Mouse (Mus musculus): Measurements from ENCODE around the gene Slc30a4. TPM values are rescaled to one million over a fixed set of nuclear protein-coding genes. Genes with fewer than 3 reads are reported as not detected.

The Slc30a4 gene
- 10 to 100 TPM; 28.4 to 29.4 TPM for total RNA-seq (2021)

DNA sequence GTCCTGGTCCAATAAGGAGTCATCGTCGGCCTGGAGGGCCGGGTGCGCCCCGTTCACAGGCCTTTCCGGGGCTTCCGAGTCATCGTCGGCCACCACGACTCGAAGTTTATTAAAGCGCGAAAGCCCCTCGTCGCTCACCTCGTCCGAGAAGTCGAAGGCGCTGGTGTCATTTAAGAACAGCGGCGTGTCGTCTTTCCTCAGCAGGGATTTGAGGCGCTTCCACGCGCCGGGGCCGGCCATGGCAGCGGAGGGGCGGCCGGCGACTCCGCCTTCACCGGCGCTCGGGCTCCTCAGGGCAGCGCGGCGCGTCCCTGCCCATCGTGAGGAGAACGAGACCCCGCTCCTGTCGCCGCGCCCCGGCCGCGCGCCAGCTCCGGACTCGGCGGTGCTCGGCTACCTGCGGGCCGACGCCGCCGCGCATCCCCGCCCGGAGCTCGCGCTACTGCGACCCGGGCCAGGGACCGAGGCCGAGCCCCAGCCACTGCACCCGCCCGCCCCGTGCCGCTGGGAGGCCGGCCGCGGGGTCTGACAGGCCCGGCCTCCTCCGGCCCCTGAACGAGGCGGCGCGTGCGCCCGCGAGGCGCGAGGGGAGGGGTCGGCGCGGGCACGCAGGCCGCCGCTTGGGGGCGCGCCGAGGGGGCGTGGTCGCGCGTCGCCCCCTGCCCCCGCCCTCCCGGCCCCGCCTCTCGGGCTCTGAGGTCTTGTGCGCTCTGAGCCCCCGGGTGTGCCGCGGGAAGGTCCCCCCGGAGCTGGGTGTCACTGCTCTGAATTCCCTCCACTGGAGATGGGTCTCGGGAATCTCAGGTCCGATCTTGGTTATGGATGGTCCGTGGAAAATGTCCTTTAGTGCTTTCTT, at the start of gene Slc30a4:
TSS of gene Slc30a4 (minus strand) at position 483 of the 856 bp plus-strand sequence.
- DNase-seq (ENCODE audit: extremely low spot score in 1 of 2, low spot score in 1 of 2): peak; percentile 60 to 67

GRCm38 (mm10) chr2:122746461-122746860, 44.0 kb upstream of the Slc30a4 start:
- DNase-seq (ENCODE audit: extremely low spot score in 1 of 2, low spot score in 1 of 2): no peak

- DNase-seq (ENCODE audit: extremely low spot score in 1 of 2, low spot score in 1 of 2): no peak
Observed at GRCm38 (mm10) chr2:122739023-122739422, 36.6 kb upstream of the Slc30a4 start.

DNA sequence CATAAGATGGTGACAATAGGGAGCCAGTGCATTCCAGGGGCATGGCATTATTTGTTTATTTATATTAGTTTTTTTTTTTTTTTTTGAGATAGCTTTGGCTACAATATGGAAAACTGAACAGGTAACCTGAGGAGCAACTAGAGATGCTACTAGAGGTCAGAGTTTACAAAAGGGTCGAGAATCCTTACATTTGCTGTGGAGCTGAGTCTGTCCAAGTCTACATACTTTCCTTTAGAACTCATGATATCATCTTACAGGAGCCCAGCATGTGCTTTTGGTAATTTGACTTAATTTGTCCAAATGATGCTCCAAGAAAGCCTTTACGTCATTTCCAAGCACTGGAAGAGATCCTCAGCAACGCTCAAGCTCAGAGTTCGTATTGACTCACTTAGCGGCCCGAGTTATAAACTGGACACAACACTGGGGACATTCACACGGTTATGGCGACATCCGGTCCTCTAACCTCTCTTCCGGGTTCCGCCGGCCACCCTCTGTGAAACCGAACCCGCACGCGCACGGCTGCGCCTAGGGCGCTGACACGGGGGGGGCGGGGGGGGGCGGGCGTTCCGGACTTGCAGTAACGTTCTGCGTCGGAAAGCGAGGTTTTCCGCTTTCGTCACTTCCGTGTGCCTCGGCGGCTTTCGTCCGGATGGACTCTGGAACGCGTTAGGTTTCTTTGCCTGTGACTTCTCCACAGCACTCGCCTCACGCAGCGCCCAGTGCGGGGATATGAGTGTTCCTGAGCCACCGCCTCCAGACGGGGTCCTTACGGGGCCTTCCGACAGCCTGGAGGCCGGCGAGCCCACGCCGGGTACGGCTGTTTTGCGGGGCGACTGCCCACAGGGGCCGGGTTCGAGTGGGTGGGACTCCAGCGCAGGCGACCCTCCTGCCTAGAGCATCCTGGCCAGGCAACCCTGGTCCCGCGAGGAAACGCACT, 35.7 kb upstream of the Slc30a4 start, which contains the start of gene Bloc1s6:
TSS of gene Bloc1s6 (plus strand) at position 610 of the 937 bp plus-strand sequence.
- peak; percentile 81 to 91 for DNase-seq (ENCODE audit: extremely low spot score in 1 of 2, low spot score in 1 of 2)

GRCm38 (mm10) chr2:122731456-122731855, 29.0 kb upstream of the Slc30a4 start:
- no peak for DNase-seq (ENCODE audit: extremely low spot score in 1 of 2, low spot score in 1 of 2)

DNA sequence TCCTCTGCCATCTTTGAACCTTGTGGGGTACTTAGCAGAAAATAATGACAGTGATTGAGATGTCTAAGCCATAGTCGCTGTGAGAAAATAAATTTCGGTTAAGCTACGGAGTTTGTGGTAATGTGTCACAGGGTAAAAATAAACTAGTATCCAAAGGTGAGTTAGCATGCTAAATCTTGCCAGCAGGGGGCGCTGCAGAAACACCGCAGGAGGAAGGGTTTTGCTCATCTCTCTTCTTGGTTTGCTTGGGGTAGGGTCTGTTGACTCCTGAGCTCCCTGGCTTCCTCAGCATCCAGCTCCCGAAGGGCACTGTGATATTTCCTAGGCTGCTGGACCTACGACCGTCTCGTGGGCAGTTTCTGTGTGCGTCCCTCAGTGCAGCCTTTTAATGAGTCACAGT, 23.1 kb upstream of the Slc30a4 start:
- DNase-seq (ENCODE audit: extremely low spot score in 1 of 2, low spot score in 1 of 2): peak in 1 of 2 experiments; percentile 42

- DNase-seq (ENCODE audit: extremely low spot score in 1 of 2, low spot score in 1 of 2): no peak
Observed at GRCm38 (mm10) chr2:122720564-122720963, 18.1 kb upstream of the Slc30a4 start.

- no peak for DNase-seq (ENCODE audit: extremely low spot score in 1 of 2, low spot score in 1 of 2)
Observed at GRCm38 (mm10) chr2:122719232-122719631, 16.8 kb upstream of the Slc30a4 start.

DNA sequence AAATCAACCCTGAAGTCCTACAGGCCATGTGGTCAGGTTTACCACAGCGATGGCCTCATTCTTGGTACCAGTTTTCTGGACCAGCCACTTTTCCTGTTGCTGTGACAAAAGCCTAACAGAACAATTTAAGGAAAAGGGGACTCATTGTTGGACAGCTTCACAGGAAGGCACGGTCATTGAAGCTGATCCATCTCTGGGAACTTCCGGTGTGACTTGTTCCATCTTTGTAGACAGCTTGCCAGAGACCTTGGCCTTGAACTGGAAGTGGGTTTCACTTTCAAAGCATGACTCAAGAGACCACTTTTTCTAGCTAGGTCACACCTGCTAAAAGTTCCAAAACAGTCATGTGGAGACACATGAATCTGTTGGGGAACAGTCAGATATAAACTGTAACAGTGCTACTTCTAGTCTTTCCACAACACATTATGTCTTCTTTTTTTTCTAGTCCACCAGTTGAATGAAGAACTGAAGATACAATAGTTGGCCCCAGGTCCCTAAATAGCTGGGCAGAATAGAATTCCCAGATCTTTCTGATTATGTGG, 13.9 kb upstream of the Slc30a4 start:
- no peak for DNase-seq (ENCODE audit: extremely low spot score in 1 of 2, low spot score in 1 of 2)

DNA sequence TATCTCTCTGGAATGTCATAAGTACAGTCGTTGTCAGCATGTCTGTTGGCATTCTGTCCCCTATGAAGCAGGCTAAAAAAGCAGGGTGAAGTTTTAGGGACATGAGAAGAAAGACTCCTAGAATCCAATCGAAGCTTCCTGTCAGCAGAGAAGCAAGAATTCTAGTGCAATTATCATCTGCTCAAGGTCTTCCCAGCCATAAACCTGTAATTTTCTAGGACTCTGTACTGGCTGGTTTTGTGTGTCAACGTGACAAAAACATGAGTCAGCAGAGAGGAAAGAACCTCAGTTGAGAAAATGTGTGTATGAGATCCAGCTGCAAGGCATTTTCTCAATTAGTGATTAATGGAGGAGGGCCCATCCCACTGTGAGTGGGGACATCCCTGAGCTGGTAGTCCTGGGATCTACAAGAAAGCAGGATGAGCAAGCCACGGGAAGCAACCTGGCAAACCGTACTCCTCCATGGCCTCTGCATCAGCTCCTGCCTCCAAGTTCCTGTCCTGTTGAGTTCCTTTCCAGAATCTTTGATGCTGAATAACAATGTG, 12.8 kb upstream of the Slc30a4 start:
- DNase-seq (ENCODE audit: extremely low spot score in 1 of 2, low spot score in 1 of 2): no peak

DNA sequence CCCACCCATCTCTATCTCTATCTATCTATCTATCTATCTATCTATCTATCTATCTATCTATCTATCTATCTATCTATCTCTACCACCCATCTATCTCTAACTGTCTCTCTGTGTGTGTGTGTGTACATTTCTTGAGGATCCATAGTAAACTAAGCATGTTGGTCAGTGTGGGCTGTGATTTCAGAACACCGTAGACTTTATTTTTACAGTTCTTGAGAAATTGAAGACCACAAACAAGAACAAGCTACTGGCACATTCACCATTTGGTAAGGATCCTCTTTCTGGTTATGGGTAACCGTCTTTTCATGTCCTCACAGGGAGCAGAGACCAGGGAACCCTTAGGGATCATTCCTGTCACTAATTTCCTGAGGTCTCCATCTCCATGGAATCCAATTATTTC, 10.4 kb upstream of the Slc30a4 start:
- no peak for DNase-seq (ENCODE audit: extremely low spot score in 1 of 2, low spot score in 1 of 2)

DNA sequence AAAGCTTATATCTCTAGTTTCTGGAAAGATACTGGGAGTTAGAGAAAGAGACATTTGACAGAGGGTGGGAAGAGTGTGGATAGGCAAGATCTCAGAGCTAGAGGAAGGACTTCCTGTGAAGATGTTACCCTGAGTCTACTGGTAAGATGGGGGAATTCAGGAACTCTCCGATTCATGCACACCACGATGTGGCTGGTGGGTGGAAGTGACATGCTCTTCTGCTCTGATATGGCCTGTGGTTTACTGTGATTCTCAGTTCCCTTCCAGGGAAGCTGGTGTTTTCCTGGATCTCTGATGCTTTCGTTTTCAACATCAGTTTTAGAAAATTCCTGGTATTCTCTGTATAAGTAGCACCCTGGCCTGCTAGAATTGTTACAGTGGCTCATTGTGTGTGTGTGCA, 9.4 kb upstream of the Slc30a4 start:
- no peak for DNase-seq (ENCODE audit: extremely low spot score in 1 of 2, low spot score in 1 of 2)

- DNase-seq (ENCODE audit: extremely low spot score in 1 of 2, low spot score in 1 of 2): no peak
Observed at GRCm38 (mm10) chr2:122709156-122709555, 6.7 kb upstream of the Slc30a4 start.

DNA sequence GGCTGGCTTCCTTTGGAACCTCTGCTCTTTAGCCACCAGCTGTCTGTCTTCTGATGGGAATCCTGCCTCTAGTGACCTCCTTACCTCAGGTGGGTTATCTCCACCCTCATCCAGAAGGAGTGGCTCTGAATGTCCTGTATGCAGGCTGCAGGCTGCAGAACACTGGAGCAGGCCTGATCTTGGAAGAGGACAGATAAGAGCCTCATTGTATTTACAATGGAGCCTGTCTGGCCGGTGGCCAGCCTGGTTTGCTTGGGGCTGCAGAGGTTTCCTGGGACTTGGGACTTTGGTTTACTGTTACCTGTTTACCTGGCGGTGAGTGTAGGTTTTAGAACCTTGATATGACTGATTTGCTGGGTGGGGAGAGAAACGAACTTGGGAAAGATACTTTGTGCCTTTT, 5.6 kb upstream of the Slc30a4 start:
- DNase-seq (ENCODE audit: extremely low spot score in 1 of 2, low spot score in 1 of 2): no peak

DNA sequence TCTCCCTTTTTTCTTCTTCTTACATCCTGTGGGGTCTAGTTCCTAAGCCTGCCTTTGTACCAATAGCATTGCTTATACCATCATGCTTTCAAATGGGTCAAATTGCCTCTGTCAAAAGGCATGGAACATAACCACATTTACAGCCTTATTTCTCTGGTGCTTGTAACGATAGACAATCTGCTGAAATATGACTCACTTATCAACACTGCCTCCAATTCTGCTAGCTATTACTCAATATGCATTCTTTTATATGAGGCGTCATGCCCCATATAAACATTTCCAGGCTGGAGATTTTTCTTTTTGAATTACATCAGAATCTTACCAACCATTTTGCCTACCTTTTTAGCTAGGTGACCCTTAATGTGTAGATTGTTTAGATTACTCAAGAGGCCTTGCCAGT, 2.1 kb upstream of the Slc30a4 start:
- DNase-seq (ENCODE audit: extremely low spot score in 1 of 2, low spot score in 1 of 2): no peak

- peak in 1 of 2 experiments; percentile 12 for DNase-seq (ENCODE audit: extremely low spot score in 1 of 2, low spot score in 1 of 2)
Observed at GRCm38 (mm10) chr2:122701871-122702180, 637 bp downstream of the Slc30a4 start.

DNA sequence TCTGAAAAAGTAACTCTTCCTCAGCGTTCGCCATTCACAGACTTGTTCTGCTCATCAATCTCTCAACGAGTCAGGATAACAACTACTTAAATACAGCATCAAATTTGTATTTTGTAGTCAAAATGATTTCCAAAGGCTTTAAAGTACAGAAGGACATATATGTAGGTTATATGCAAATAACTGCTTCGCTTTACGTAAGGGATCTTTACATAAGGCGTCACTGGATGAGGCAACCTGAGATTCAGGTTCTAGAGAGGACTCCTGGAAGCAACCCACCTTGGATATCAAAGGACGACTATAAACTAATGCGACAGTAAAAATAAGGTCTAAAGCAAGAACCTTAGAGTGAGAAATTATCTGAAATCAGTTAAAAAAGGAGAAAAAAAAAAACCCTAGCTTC, 1.5 kb downstream of the Slc30a4 start:
- no peak for DNase-seq (ENCODE audit: extremely low spot score in 1 of 2, low spot score in 1 of 2)

DNA sequence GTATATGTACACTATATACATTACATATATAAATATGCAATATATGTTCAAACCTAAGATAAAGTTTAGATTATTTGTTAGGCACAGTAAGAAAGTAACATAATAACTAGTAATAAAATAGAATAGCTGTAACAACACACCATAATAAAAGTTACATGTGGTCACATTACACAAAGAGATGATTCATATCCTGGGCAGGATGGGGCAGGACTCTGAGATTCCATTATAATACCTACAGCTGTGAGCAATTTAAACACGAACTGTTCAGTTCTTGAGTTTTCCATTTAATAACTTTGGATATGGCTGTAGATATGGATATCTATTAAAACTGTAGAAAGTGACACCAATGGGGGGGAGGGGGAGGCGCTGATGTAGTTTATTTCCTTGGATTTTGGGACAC, 4.9 kb downstream of the Slc30a4 start:
- no peak for DNase-seq (ENCODE audit: extremely low spot score in 1 of 2, low spot score in 1 of 2)

DNA sequence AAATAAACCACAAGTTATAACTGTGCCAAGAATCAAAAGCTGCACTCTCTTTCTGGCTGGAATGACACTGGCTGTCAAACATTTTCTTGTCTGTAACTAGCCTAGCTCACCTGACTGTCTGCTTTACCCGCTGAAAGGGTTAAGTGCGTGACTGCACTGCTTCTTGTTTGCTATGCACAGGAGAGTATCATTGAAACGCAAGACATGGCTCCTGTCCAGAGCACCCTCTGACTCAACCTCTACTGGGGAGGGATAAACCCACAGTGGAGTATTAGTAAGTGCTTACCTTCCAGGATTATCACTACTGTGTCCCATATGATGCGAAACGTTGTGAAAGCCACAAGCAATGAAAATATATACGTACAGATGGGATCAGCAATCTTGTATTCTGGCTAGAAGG, 15.8 kb downstream of the Slc30a4 start:
- no peak for DNase-seq (ENCODE audit: extremely low spot score in 1 of 2, low spot score in 1 of 2)

GRCm38 (mm10) chr2:122683641-122684040, 18.8 kb downstream of the Slc30a4 start:
- DNase-seq (ENCODE audit: extremely low spot score in 1 of 2, low spot score in 1 of 2): no peak

DNA sequence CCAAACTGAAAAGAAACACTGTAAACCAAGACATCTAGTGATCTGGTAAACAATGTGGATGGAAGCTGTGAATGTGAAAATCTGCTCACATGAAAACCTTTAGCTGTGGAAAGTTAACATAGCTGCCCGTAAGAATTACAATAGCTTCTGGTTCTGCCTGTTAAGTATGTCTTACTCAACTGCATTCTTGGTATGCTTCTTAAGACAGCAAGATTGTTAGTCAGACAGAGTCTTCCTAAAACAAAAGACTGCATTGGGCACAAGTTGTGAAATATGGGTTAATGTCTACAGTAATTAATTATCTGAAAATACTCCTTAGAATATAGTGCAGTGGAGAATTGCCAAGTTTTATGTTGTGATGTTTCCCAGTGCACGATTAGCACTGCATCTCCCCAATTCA, 19.9 kb downstream of the Slc30a4 start:
- DNase-seq (ENCODE audit: extremely low spot score in 1 of 2, low spot score in 1 of 2): no peak
